Mouse (Mus musculus) liver, adult 2 months (tissue): Measurements from ENCODE around the gene Hsf2bp. TPM values are rescaled to one million over a fixed set of nuclear protein-coding genes. Genes with fewer than 3 reads are reported as not detected.
A peak's percentile ranks its signal among the peaks of the same experiment; 100 is the strongest.

Experiments
- DNase-seq: peaks from one replicate; pipeline ENCODE4 v3.0.0-alpha.2; 2011; ENCODE audit warnings: low read depth, low spot score; ENCODE audit errors: extremely low read depth
- H3K27ac ChIP-seq: fragments of 200-500 bp; replicated peaks from 2 replicates; pipeline ENCODE4 v1.5.1; 2012; ENCODE audit warnings: low read depth, mild to moderate bottlenecking, control low read depth, inconsistent platforms, low read length; ENCODE audit not compliant: insufficient read depth
- H3K27me3 ChIP-seq: fragments of 200-500 bp; 2 replicates; pipeline ENCODE4 v1.6.1; 2012; ENCODE audit warnings: mild to moderate bottlenecking, moderate library complexity, low read length, inconsistent platforms; ENCODE audit not compliant: control insufficient read depth, insufficient read depth
- H3K36me3 ChIP-seq: fragments of 200-500 bp; 2 replicates; pipeline ENCODE4 v1.6.1; 2012; ENCODE audit warnings: low read length, inconsistent platforms; ENCODE audit not compliant: control insufficient read depth, insufficient read depth
- H3K4me1 ChIP-seq: fragments of 200-500 bp; 2 replicates; pipeline ENCODE4 v1.6.1; 2011; ENCODE audit warnings: low read length; ENCODE audit not compliant: control insufficient read depth, insufficient read depth
- H3K4me3 ChIP-seq: fragments of 200-500 bp; 2 replicates; pipeline ENCODE4 v1.5.1; 2011; ENCODE audit warnings: low read depth, mild to moderate bottlenecking, control low read depth, low read length, moderate library complexity; ENCODE audit not compliant: insufficient read depth
- H3K79me2 ChIP-seq: fragments of 200-500 bp; 2 replicates; pipeline ENCODE4 v1.6.1; 2012; ENCODE audit warnings: inconsistent platforms, mild to moderate bottlenecking, low read length, moderate library complexity; ENCODE audit not compliant: control insufficient read depth, insufficient read depth
- H3K9ac ChIP-seq: fragments of 200-500 bp; 2 replicates; pipeline ENCODE4 v1.6.1; 2012; ENCODE audit warnings: low read depth, mild to moderate bottlenecking, control low read depth, inconsistent platforms, low read length
- CTCF ChIP-seq: fragments of 200-500 bp; IDR thresholded peaks from 2 replicates; pipeline ENCODE4 v1.5.1; 2011; ENCODE audit warnings: low read depth, low read length, control low read depth
- POLR2A ChIP-seq: fragments of 200-500 bp; IDR thresholded peaks from 2 replicates; pipeline ENCODE4 v1.6.1; 2011; ENCODE audit warnings: low read length, control low read depth; ENCODE audit not compliant: insufficient read depth; ENCODE audit errors: extremely low read depth
- WGBS: fragments of 180-500 bp; shearing (Covaris S2); methylation state at CpG from one replicate; pipeline ENCODE4 v1.1.7; 2018; 5-methylcytosine and 5-hydroxymethylcytosine counted together
- polyA plus RNA-seq: library from polyadenylated mRNA; depleted of rRNA; stranded (reverse); fragments of >200 nt; gene quantifications from 2 replicates; pipeline ENCODE4 v1.2.3, GENCODE M21; 2012
- total RNA-seq: library from RNA; depleted of rRNA; stranded (reverse); fragments of >200 nt; gene quantifications from 2 replicates; pipeline ENCODE4 v1.2.3, GENCODE M21; 2014

The Hsf2bp gene
- total and polyA plus RNA-seq, 2 experiments: 0.18 to 0.46 TPM

- H3K27ac ChIP-seq: peak overlapping the region; percentile 45
- no peak overlapping the region for H3K4me3 ChIP-seq
- peak; percentile 89 for DNase-seq
- H3K79me2 ChIP-seq: no peaks in the 10 kb centered on the region
- H3K4me1 ChIP-seq: peaks cover 42% of the 10 kb centered on the region
- 28% methylated on average over 7 of the region's 7 CpGs for WGBS
- H3K36me3 ChIP-seq: no peaks in the 10 kb centered on the region
- TF ChIP-seq CTCF: no peak
- TF ChIP-seq POLR2A: no peak
- no peak overlapping the region for H3K9ac ChIP-seq
- H3K27me3 ChIP-seq: no peaks in the 10 kb centered on the region
Observed at GRCm38 (mm10) chr17:31904036-31904435, 132.1 kb downstream of the Hsf2bp start.

- Histone ChIP-seq H3K79me2 (no peaks in the 10 kb centered on the region), H3K36me3 (no peaks in the 10 kb centered on the region), H3K4me1 (peaks cover 32% of the 10 kb centered on the region), H3K9ac (no peak overlapping the region), H3K4me3 (no peak overlapping the region), H3K27me3 (no peaks in the 10 kb centered on the region), H3K27ac (no peak overlapping the region)
- DNase-seq: peak; percentile 48
- TF ChIP-seq POLR2A (no peak), CTCF (no peak)
- WGBS: 89% methylated on average over 3 of the region's 3 CpGs
Observed at GRCm38 (mm10) chr17:31902630-31903198, 133.4 kb downstream of the Hsf2bp start.

- Histone ChIP-seq H3K79me2 (no peaks in the 10 kb centered on the region), H3K27ac (peak overlapping the region; percentile 95), H3K9ac (peak overlapping the region; percentile 83), H3K4me3 (0 out of 2 replicates have a peak overlapping the region, but pooled peaks have one; percentile 20), H3K27me3 (no peaks in the 10 kb centered on the region), H3K4me1 (peaks cover 32% of the 10 kb centered on the region), H3K36me3 (no peaks in the 10 kb centered on the region)
- no peak for TF ChIP-seq POLR2A
- no peak for TF ChIP-seq CTCF
- WGBS: 16% methylated on average over 11 of the region's 11 CpGs
- peak; percentile 99 for DNase-seq
Observed at GRCm38 (mm10) chr17:31901461-31902204, 134.5 kb downstream of the Hsf2bp start.

- 81% methylated on average over 5 of the region's 5 CpGs for WGBS
- no peak overlapping the region for H3K9ac ChIP-seq
Observed at GRCm38 (mm10) chr17:31898941-31899340, 137.2 kb downstream of the Hsf2bp start.

GRCm38 (mm10) chr17:31897186-31897793 is 138.9 kb downstream of the Hsf2bp start:
- Histone ChIP-seq H3K27ac (no peak overlapping the region), H3K27me3 (no peaks in the 10 kb centered on the region), H3K4me1 (peaks cover 11% of the 10 kb centered on the region), H3K36me3 (no peaks in the 10 kb centered on the region), H3K9ac (no peak overlapping the region), H3K79me2 (no peaks in the 10 kb centered on the region), H3K4me3 (no peak overlapping the region)
- WGBS: 91% methylated on average over 4 of the region's 4 CpGs
- DNase-seq: no peak
- TF ChIP-seq POLR2A: no peak
- no peak for TF ChIP-seq CTCF

More at GRCm38 (mm10) chr17:31898941-31899340, 137.2 kb downstream of the Hsf2bp start:
- H3K79me2 ChIP-seq: no peaks in the 10 kb centered on the region
- H3K4me3 ChIP-seq: no peak overlapping the region
- H3K4me1 ChIP-seq: peaks cover 21% of the 10 kb centered on the region
- TF ChIP-seq CTCF (no peak), POLR2A (no peak)
- DNase-seq: no peak
- H3K27ac ChIP-seq: no peak overlapping the region
- H3K27me3 ChIP-seq: no peaks in the 10 kb centered on the region
- no peaks in the 10 kb centered on the region for H3K36me3 ChIP-seq

GRCm38 (mm10) chr17:31896751-31897150 is 139.4 kb downstream of the Hsf2bp start:
- H3K27ac ChIP-seq: no peak overlapping the region
- 83% methylated on average over 3 of the region's 3 CpGs for WGBS

More at GRCm38 (mm10) chr17:31896751-31897150, 139.4 kb downstream of the Hsf2bp start:
- TF ChIP-seq POLR2A (no peak), CTCF (no peak)
- H3K4me3 ChIP-seq: no peak overlapping the region
- no peaks in the 10 kb centered on the region for H3K36me3 ChIP-seq
- peaks cover 8% of the 10 kb centered on the region for H3K4me1 ChIP-seq
- no peaks in the 10 kb centered on the region for H3K27me3 ChIP-seq
- no peaks in the 10 kb centered on the region for H3K79me2 ChIP-seq
- no peak for DNase-seq
- no peak overlapping the region for H3K9ac ChIP-seq
